Mouse (Mus musculus) cerebellum, postnatal 25 days (tissue): ENCODE measurements around the gene Nek1.
A peak's percentile ranks its signal among the peaks of the same experiment; 100 is the strongest.
"Not testable (repeated sequence)": the region's sequence is repeated elsewhere in the genome, so short reads cannot be mapped to it uniquely, and the experiment has no call there.

ENCODE experiments used
- DNase-seq, 2 experiments: peaks; one replicate each; pipeline ENCODE4 v3.0.0; 2021; ENCODE audit warnings: mixed read lengths in 2 of 2

The Nek1 gene

DNA sequence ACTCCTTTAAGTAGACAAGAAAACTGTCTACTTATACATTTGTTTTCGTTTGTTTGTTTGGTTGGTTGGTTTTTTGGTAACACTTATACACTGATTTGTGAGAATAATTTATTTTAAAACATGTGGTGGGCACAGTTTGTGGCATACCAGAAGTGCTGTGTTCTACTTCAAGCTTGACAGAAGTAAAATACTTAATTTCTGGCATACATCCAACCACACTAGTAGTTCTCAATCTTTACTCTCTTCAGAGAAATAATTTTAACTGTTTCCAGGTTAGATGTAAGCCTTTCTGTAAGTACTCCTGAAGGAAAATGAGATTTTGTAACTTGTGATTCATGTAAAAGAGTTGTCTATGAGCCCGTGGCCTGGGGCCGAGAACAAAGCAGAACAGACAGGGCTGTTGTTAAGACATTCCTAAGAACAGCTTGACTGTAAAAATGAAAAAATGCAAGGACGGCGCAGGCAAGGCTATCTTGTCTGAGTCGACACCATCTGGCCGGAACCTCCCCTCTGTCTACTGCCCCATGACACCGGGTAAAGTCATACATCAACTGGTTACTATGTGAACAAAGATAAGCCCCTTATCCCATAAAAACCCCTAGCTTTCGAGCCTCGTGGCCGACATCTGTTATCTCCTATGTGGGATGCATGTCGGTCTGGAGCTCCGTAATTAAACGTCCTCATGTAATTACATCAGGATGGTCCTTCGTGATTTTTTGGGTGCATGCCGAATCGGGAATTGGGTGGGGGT, 8.6 kb upstream of the Nek1 start:
- DNase-seq, result not testable (repeated sequence)

- DNase-seq, result no peak
Observed at GRCm38 (mm10) chr8:60992561-60992909, 460 bp upstream of the Nek1 start.

DNA sequence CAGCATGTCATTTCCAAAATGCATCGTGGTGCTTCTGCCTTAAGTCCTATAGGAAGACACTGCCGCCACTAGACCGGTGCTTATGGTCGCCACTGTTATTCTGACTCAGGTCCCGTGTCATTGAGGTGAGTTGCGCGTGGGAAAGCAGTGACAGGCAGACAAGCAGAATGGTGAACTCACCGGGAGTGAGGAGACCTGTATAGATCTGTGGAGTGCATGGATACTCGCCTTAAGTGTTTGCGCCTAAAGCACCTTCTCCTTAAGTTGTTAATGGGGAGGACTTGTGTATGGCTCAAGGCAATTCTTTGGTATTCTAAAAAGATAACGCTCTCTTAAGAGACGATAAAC, 618 bp downstream of the Nek1 start:
- DNase-seq, result no peak

GRCm38 (mm10) chr8:60996468-60996867, 3.5 kb downstream of the Nek1 start:
- no peak for DNase-seq

DNA sequence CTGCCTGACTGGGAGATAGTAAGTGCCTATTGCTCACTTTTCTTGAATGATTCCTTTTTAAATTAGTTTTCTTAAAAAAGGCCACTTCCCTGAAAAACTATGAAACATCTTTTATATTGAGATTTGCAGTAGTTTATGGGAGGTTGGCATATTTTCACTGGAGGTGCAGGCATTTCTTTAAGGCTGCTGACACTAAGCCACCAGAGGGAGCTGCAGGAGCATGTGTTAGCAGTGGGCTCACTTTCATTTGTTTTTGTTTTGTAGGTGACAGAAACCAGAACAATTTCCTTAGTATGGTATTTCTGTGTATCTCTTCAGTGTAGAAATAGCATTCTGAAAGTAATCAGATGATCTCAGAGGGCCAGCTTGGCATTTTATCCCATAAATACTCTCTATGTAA, 49.0 kb downstream of the Nek1 start:
- peak; percentile 51 to 74 for DNase-seq

DNA sequence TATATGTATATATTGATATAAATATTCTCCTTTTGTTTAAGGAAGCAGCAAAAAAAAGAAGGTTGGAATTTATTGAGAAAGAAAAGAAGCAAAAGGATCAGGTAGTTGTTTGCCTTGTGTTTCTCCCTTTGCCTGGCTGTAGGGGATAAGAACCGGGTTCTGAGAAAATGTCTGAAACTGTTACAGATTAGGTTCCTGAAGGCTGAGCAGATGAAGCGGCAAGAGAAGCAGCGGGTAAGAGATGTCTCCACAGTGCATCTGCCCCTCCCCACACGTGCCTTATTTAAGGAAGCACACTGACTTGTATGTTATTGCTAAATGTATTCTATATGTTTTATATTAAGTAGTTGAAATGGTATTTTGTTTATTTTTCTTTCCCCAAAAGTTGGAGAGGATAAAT, 50.9 kb downstream of the Nek1 start:
- no peak for DNase-seq

GRCm38 (mm10) chr8:61046816-61047215, 53.8 kb downstream of the Nek1 start:
- no peak for DNase-seq

DNA sequence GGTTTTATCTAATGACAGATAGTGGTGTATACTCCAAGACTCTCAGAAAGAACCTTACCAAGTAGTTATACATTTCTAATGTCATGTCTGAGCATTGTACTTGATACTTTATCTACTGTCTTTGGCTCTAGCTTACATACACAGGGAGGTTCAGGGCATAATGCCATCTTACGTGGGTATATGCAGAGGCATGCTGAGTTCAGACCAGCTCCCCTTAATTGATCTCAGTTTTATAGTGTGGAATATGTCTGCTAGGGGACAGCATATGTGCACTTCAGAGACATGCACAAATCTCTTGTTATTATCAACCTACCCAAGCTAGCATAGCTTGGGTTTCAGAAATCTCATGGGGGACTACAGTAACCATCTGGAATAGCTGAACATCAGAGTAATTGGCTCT, 60.0 kb downstream of the Nek1 start:
- DNase-seq, result no peak

DNA sequence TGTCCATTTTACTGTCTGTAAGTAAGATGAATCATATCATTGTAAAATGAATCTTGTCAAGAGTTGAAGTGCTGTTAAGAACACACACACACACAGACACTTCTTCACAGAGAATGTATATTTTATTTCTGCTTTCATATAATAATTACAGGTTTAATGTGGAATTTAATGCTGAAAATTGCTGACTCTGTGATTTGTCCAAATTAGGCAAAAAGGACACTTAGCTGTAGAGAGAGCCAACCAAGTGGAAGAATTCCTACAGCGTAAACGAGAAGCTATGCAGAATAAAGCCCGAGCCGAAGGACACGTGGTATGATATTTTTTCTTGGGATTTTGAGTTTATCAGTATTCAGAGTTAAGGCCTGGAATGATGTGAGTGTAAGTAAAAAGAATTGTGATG, 61.3 kb downstream of the Nek1 start:
- DNase-seq, result no peak

DNA sequence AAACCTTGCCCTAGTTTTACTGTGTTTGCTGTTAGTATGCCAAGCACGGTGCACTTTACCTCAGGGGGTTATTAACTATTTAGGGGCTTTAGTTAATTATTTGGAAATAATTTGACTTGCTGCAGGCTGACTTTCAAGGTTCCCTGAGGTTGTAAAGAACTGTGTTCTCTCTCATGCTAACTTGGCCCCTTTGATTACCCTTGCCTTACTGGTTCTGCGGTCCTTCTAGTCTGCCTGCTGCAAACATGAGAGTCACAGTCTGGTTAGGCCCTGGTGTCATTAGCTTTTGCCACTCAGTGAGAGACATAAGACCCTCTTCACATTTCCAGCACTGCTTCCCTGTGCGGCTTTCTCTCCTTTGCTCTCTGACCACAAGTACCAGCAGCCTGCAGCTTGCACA, 64.0 kb downstream of the Nek1 start:
- DNase-seq, result no peak

GRCm38 (mm10) chr8:61059143-61059542, 66.1 kb downstream of the Nek1 start:
- no peak for DNase-seq

GRCm38 (mm10) chr8:61060412-61060811, 67.4 kb downstream of the Nek1 start:
- no peak for DNase-seq

- DNase-seq, result no peak
Observed at GRCm38 (mm10) chr8:61075059-61075458, 82.1 kb downstream of the Nek1 start.

DNA sequence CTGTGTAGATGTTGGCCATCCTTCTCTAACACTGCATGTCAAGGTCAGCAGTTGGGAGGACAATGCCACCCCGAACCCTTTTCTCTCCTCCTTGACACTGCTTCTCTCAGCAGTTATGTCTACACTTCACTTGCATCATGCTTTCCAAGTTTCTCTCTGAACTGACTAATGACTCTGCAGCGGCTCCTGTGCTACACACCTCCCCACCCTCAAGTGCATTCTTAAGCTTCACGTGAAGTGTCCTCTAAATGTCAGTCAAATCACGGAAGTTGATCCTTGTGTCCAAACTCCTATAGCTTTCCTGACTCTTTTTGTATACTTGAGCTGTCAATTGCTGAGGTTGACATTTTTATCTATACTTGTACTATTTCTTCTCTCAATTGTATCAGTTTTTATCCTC, 117.5 kb downstream of the Nek1 start:
- no peak for DNase-seq

GRCm38 (mm10) chr8:61111940-61112339, 118.9 kb downstream of the Nek1 start:
- no peak for DNase-seq

GRCm38 (mm10) chr8:61121631-61122030, 128.6 kb downstream of the Nek1 start:
- DNase-seq, result no peak

DNA sequence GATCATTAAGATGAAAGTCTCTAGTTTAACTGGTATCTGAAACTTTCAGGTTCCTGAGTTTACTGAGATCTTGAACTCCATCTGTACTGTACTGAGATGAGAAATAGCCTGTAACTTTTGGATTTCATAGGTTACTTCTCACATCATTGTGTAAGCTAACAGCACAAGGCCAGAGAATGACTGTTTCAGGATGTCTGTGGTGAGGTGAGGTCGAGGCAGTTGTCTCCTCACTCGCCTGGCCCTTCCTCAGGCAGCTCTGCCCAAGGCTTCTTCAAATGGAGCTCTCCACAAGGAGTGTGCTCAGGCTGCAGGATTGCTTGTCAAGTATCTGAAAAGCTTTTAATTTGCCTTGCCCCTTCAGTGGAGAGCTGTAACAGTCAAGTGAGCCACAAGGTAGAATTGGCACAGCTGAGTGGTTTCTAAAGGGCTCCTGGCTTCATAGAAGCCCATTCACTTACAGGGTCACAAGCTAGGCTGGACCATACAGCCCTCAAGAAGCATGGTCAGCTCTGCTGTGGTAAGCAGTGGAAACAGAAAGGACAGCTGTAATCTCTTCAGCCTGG, 134.4 kb downstream of the Nek1 start:
- DNase-seq, result no peak

DNA sequence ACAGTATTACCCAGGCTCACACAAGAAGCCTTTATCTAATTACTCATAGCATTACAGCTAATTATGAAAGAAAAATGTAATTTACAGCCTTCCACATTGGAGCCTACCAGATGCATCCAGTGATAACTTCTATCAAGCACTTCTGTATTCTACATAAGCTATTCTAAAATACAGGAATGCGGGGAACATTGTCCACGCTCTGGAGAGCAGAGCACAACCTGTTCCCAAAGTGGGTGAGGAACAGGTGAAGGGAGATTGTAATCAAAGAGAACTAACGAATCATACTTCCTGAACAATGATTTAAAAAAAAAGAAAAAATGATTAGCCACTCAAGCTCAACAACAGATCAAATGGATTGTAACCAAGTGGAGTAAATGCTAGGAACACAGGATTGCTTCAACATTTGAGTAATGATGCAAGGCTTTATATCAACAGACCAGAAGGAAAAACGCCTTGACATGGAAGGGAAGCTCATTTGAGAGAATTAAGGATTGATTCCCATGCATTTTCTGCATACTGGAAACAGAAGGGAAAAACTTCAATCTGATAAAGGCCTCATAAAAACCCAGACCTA, 139.7 kb downstream of the Nek1 start:
- DNase-seq, result no peak

DNA sequence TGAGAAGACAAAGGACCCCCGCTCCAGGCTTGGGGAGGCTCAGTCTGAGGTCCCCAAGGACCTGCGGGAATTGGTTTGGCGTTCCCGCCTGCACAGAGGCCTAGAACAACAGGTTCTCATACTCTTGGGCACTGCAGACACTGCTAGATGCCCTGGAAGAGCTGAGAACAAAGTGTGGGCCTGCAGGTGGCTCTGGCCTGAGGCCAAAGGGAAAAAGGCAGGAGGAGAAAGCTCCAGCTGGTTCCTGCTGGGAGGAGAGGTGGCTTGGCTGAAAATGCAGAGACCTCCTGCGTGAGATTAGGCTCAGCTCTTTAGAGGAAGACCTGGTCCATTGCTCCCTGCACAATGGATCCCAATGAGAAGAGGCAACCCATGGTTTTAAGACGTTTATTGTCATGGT, 148.9 kb downstream of the Nek1 start:
- DNase-seq, result peak; percentile 54 to 65

GRCm38 (mm10) chr8:61142302-61142701, 149.3 kb downstream of the Nek1 start:
- no peak for DNase-seq

DNA sequence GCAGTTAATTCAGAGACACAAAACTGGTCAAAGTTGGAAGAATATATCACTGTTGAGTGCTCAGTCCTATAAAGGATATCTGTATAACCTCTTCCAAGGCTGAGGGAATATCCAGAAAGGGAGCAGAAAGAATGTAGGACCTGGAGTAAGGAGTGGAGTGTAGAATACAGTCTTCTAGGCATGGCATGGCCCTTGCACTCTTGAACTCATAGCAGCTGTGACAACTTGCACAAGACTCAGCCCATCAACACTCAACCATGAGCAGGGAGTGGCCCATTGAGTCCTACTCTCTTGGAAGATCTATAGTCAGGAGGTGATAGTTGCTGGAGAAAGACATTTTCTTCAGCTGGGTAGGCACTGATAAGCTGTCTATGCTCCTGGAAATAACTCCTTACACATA, 149.8 kb downstream of the Nek1 start:
- DNase-seq, result no peak

DNA sequence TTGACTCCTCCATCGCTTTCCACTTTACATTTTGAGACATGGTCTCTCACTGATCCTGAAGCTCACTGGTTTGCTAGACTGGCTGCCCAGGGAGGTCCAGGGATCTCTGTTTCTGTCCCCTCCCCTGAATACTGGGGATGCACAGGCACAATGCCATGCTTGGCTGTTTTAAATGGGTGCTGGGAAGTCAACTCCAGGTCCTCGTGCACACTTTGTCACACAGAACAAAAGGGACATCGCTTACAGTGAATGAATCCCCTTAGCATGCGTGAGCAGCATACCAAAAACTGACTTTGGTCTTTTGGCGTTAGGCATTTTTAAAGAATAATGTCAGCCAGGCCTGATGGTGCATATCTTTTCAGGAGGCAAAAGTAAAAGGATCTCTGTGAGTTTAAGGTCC, 155.7 kb downstream of the Nek1 start:
- DNase-seq, result no peak

GRCm38 (mm10) chr8:61150596-61150995, 157.6 kb downstream of the Nek1 start:
- DNase-seq, result no peak

GRCm38 (mm10) chr8:61156406-61156805, 163.4 kb downstream of the Nek1 start:
- no peak for DNase-seq

DNA sequence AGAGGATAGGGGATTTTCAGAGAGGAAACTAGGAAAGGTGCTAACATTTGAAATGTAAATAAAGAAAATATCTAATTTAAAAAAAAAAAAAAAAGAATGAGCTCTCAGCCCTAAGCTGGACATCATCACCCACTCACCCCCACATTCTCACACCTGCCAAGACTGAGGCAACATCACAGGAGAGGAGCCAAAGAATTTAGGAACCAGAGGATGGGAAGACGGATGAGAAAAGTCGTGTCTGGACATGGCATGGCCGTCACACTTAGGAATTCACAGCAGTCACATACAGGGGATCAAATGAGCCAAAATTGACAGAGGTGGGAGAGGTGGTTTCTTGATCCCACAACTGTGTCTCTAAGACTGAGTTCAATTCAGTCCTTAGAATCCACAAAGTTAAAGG, 165.5 kb downstream of the Nek1 start:
- no peak for DNase-seq
